Mouse (Mus musculus) naive thymus-derived CD4-positive, alpha-beta T cell, adult 2 months (primary cell): ENCODE data around the gene Slc25a43.

Experiments used
- DNase-seq: peaks from one replicate; pipeline ENCODE4 v3.0.0-alpha.2; 2011; ENCODE audit warnings: low read depth

The Slc25a43 gene

DNA sequence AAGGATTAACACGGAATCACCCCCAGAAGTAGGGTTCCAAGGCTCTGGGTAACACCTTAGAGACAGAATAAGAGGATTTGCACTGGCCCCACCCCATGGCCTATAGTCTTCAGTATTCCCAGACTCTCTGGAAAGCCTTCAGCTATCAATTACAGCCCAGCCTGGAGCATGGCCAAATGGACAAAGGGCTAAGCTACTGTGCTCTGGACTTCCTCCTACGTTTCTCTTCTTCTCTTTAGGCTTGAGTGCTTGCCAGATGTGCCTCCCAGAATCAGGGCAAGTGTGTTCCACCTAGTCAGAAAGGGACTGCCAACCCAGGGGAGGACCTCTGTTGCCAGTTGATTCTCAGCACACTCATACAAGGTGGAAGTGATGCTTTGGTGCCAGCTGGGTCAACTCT, 81.6 kb downstream of the Slc25a43 start:
- DNase-seq, result no peak
